Mouse (Mus musculus): ENCODE data around the gene Hist1h4m. TPM values are rescaled to one million over a fixed set of nuclear protein-coding genes. Genes with fewer than 3 reads are reported as not detected.
"Not testable (repeated sequence)": the region's sequence is repeated elsewhere in the genome, so short reads cannot be mapped to it uniquely, and the experiment has no call there.

The Hist1h4m gene
- total and polyA plus RNA-seq, 2 experiments from 2014 or later: 1.8 to 2.3 TPM

DNA sequence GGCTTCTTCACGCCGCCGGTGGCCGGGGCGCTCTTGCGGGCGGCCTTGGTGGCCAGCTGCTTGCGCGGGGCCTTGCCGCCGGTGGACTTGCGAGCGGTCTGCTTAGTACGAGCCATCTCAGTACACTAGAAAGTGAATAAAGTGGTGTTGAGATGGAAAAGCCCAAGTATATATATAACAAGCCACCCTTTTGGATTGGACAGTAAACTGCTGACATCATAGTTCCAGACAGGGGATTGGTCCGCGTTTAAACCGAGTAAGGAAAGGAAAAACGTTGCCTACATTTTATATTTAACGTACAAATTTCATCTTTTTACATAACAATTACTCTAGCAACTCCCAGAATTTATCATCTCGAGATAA is 28.3 kb upstream of the Hist1h4m start, which contains the start of gene Hist1h3i:
Gene Hist1h3i, minus strand, starts transcription at position 116 of the 363 bp plus-strand sequence.
- H3K27me3 ChIP-seq (ENCODE audit: insufficient read depth, low read length): no peaks in the 10 kb centered on the region
- H3K4me2 ChIP-seq (ENCODE audit: low read depth, low read length, poor library complexity, severe bottlenecking): peak within 1 kb of the TSS; percentile 67
- peak within 1 kb of the TSS; percentile 37 for H3K4me3 ChIP-seq (ENCODE audit: low read depth, low read length)
- DNase-seq (ENCODE audit: low spot score) (peak; percentile 94), ATAC-seq (ENCODE audit: low FRiP score) (peak; percentile 79)
- TF ChIP-seq CTCF (IDR thresholded peaks at IDR 0.05): no peak
- no peaks in the 10 kb centered on the region for H3K9me3 ChIP-seq (ENCODE audit: low read length)
- H3K27ac ChIP-seq (ENCODE audit: low read depth, low read length): no peak within 1 kb of the TSS
- peaks cover 11% of the 10 kb centered on the region for H3K4me1 ChIP-seq (ENCODE audit: insufficient read depth, low read length)
- H3K9ac ChIP-seq (replicated peaks; ENCODE audit: low read length, poor library complexity, severe bottlenecking): peak within 1 kb of the TSS; percentile 46
- 0% methylated on average over 13 of the region's 20 CpGs for WGBS
- no peaks in the 10 kb centered on the region for H3K36me3 ChIP-seq (ENCODE audit: insufficient read depth, low read length)

DNA sequence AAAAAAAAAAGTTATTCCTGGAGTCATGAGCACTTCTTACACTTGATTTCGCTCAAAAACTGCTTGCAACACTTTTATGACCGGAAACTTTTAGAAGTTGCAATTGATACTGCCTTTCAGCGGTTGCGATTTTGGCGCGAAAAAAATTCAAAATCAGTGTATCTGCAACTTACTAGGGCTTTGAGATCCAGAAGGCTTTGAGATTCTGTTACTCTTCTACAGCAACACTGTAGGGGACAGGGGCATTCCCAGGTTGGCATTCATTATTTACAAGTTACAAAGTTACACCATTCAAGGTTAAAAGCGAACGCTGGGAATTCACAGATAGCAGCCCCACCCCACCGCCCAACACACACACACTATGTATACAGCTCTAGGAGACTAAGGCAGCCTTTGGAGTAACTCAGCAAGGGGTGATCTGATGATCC is 27.8 kb upstream of the Hist1h4m start:
- peaks cover 11% of the 10 kb centered on the region for H3K4me1 ChIP-seq (ENCODE audit: insufficient read depth, low read length)
- ATAC-seq (ENCODE audit: low FRiP score) (no peak), DNase-seq (ENCODE audit: low spot score) (peak; percentile 61)
- TF ChIP-seq CTCF (IDR thresholded peaks at IDR 0.05): no peak
- H3K36me3 ChIP-seq (ENCODE audit: insufficient read depth, low read length): no peaks in the 10 kb centered on the region
- no peaks in the 10 kb centered on the region for H3K27me3 ChIP-seq (ENCODE audit: insufficient read depth, low read length)
- 3% methylated on average over 9 of the region's 9 CpGs for WGBS
- H3K9me3 ChIP-seq (ENCODE audit: low read length): no peaks in the 10 kb centered on the region
- H3K4me2 ChIP-seq (ENCODE audit: low read depth, low read length, poor library complexity, severe bottlenecking): peak overlapping the region; percentile 44
- peak overlapping the region; percentile 37 for H3K4me3 ChIP-seq (ENCODE audit: low read depth, low read length)
- H3K9ac ChIP-seq (replicated peaks; ENCODE audit: low read length, poor library complexity, severe bottlenecking): no peak overlapping the region
- H3K27ac ChIP-seq (ENCODE audit: low read depth, low read length): no peak overlapping the region

DNA sequence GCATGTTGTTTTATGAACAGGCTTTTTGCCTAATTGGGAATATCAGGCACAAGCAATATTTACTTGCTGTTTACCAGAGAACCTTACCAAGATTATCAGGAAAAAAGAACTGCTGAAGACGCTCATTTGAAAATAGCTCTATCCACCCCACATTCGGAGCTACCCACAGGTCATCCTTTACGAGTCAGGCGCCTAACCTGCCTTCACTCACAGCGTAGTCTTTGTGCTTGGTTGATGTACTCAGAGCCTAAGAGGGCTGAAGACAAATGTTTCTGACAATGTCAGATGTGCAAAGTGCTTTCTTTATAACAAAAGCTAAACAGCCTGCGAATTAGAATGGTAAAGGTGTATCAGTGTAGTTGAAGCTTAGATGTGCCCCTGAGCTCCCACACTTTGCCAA is 27.2 kb upstream of the Hist1h4m start:
- DNase-seq (ENCODE audit: low spot score) (no peak), ATAC-seq (ENCODE audit: low FRiP score) (no peak)
- H3K36me3 ChIP-seq (ENCODE audit: insufficient read depth, low read length): no peaks in the 10 kb centered on the region
- peaks cover 11% of the 10 kb centered on the region for H3K4me1 ChIP-seq (ENCODE audit: insufficient read depth, low read length)
- TF ChIP-seq CTCF (IDR thresholded peaks at IDR 0.05): no peak
- no peak overlapping the region for H3K9ac ChIP-seq (replicated peaks; ENCODE audit: low read length, poor library complexity, severe bottlenecking)
- H3K4me2 ChIP-seq (ENCODE audit: low read depth, low read length, poor library complexity, severe bottlenecking): no peak overlapping the region
- H3K27ac ChIP-seq (ENCODE audit: low read depth, low read length): no peak overlapping the region
- 26% methylated on average over 6 of the region's 6 CpGs for WGBS
- no peaks in the 10 kb centered on the region for H3K9me3 ChIP-seq (ENCODE audit: low read length)
- H3K4me3 ChIP-seq (ENCODE audit: low read depth, low read length): no peak overlapping the region
- H3K27me3 ChIP-seq (ENCODE audit: insufficient read depth, low read length): no peaks in the 10 kb centered on the region

DNA sequence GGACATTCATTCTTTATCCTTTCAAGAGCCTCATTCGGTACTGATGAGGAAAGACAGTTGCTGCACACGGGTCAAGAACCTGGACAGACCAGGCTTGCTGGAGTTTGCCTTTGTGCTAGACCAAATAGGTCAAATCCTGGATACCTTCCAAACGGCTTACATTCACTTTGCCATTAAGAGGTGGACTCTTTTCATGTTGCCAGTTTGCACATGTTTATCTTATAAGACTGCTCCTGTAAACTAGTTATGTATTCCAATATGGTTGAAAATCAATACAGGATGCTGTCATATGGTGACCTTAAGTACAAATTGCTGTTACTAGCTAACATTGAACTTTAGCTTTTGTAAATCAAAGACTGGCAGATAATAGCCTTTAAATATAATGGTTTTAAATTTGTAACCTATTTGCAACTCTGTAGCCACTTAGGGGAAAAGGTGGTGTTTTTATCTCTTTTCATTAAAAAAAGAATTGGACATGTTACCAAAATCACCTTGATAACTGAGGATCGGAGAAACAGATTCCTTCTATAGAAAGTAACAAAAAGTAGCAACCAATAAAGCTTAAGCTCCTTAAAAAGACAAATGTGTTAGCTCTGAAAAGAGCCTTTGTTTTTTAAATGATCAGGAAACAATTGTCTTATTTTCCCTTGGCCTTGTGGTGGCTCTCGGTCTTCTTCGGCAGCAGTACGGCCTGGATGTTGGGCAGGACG is 25.2 kb upstream of the Hist1h4m start:
- H3K27ac ChIP-seq (ENCODE audit: low read depth, low read length): no peak overlapping the region
- H3K36me3 ChIP-seq (ENCODE audit: insufficient read depth, low read length): no peaks in the 10 kb centered on the region
- no peak overlapping the region for H3K9ac ChIP-seq (replicated peaks; ENCODE audit: low read length, poor library complexity, severe bottlenecking)
- 4% methylated on average over 8 of the region's 8 CpGs for WGBS
- no peak for TF ChIP-seq CTCF (IDR thresholded peaks at IDR 0.05)
- H3K4me3 ChIP-seq (ENCODE audit: low read depth, low read length): peak overlapping the region; percentile 36
- H3K27me3 ChIP-seq (ENCODE audit: insufficient read depth, low read length): no peaks in the 10 kb centered on the region
- DNase-seq (ENCODE audit: low spot score): no peak
- peak overlapping the region; percentile 52 for H3K4me2 ChIP-seq (ENCODE audit: low read depth, low read length, poor library complexity, severe bottlenecking)
- H3K9me3 ChIP-seq (ENCODE audit: low read length): no peaks in the 10 kb centered on the region
- peaks cover 4% of the 10 kb centered on the region; the same call in 1 of the 2 replicates for H3K4me1 ChIP-seq (ENCODE audit: insufficient read depth, low read length)
- no peak for ATAC-seq (ENCODE audit: low FRiP score)

DNA sequence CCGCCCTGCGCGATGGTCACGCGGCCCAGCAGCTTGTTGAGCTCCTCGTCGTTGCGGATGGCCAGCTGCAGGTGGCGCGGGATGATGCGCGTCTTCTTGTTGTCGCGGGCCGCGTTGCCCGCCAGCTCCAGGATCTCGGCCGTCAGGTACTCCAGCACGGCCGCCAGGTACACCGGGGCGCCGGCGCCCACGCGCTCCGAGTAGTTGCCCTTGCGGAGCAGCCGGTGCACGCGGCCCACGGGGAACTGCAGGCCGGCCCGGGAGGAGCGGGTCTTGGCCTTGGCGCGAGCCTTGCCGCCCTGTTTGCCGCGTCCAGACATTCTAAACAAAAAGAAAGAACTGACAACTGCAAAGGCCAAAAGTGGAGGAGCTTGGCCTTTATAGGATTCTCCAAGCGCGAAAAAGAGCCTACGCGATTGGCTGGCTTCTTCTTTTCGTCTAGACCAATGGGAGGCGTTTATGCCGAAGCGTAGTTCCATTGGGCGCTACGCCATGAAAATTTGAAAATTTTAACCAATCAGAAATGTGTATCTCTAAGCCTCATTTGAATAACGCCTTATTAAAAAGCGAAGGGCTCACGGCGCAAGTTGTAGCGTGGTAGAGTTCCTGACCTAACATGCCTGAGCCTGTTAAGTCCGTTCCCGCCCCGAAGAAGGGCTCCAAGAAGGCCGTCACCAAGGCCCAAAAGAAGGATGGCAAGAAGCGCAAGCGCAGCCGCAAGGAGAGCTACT is 24.5 kb upstream of the Hist1h4m start, which contains the start of the genes Hist1h2an and Hist1h2bp:
Gene Hist1h2an, minus strand, starts transcription at position 320 of the 731 bp plus-strand sequence.
Gene Hist1h2bp, plus strand, starts transcription at position 563 of the 731 bp plus-strand sequence.
- Histone ChIP-seq H3K4me3 (ENCODE audit: low read depth, low read length) (peak within 1 kb of the TSS; percentile 36), H3K4me2 (ENCODE audit: low read depth, low read length, poor library complexity, severe bottlenecking) (peak within 1 kb of the TSS; percentile 52)
- H3K27ac ChIP-seq (ENCODE audit: low read depth, low read length); H3K36me3 ChIP-seq (ENCODE audit: insufficient read depth, low read length); H3K9me3 ChIP-seq (ENCODE audit: low read length); H3K9ac ChIP-seq (replicated peaks; ENCODE audit: low read length, poor library complexity, severe bottlenecking); H3K4me1 ChIP-seq (ENCODE audit: insufficient read depth, low read length); H3K27me3 ChIP-seq (ENCODE audit: insufficient read depth, low read length): not testable (repeated sequence)
- 1% methylated on average over 33 of the region's 63 CpGs for WGBS
- ATAC-seq (ENCODE audit: low FRiP score) (peak; percentile 94), DNase-seq (ENCODE audit: low spot score) (peak; percentile 100)
